Mouse (Mus musculus): Measurements from ENCODE around the gene Celf5.

DNA sequence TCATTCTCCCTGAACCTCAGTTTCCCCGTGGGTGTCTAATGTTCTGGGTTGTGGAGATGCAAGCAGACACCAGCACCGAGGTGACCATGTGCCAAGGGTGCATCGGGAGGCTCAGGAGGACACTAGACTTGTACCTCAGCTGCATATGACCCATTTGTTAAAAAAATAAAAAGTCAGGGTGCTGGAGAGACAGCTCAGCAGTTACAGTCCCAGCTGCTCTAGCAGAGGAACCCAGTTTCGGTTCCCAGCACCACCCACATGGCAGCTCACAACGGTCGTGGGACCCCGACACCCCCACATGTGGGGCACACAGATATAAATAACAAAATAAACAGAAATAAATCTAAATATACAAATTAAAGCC, 54.0 kb downstream of the Celf5 start:
- no peak for TF ChIP-seq CTCF (IDR thresholded peaks at IDR 0.05; ENCODE audit: extremely low read depth, insufficient read depth, insufficient read length, insufficient replicate concordance)
- no peak for TF ChIP-seq POLR2A (IDR thresholded peaks at IDR 0.05; ENCODE audit: low read depth, low read length)

Data from spleen, adult 2 months (tissue).